Mouse (Mus musculus): Measurements from ENCODE around the gene Commd1. TPM values are rescaled to one million over a fixed set of nuclear protein-coding genes. Genes with fewer than 3 reads are reported as not detected.
A peak's percentile ranks its signal among the peaks of the same experiment; 100 is the strongest.

Commd1 gene
- total and polyA plus RNA-seq, 3 experiments, result 102 to 113 TPM; not detected in 1

DNA sequence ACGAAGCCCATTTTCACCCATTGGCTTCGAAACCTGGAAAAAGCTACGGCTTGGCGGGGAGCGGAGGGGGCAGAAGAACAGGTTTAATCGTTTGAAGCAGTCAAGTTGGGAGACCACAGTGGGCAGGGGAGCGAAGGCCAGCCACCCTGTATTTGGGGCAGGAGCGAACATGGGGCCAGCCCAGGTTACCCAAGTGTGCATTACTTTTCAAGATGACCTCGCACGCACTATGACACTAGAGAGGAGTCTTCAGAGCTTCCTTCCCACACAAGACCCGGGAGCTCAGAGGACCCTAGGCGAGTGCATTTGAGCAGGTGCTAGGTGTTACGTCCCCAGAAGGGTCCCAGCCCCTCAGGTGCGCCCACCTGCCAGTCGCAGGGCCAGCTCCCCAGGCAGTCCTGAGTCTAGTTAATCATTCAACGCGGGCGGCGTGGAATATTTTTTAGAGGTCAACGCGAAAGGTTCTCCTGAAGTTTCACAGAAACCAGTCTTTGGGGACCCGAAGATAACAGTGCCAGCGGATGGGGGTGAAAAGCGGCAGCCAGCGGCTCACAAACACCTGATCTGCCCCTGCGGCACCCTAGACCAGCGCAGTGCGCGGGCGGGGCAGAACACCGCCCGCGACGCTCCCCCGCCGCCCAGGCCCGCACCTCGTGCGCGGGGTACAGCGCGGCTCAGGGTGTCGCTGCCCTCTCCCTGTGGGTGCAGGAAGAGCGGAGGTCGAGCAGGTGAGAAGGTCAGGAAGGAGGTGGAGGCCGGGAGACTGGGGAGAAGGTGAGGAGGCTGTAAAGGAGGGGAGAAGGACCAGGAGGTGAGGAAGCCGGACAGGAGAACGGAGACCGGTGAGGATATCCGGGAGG lies 123.5 kb downstream of the Commd1 start:
- Histone ChIP-seq H3K9me3 (replicated peaks; ENCODE audit: insufficient read depth, low read length) (no peaks in the 10 kb centered on the region), H3K27me3 (ENCODE audit: control insufficient read depth in 1 of 2, insufficient read depth in 2 of 2, low read length in 2 of 2) (no peaks in the 10 kb centered on the region), H3K4me1 (ENCODE audit: control insufficient read depth in 1 of 2, insufficient read depth in 2 of 2, low read length in 2 of 2) (peaks cover 22 to 27% of the 10 kb centered on the region in 2 experiments), H3K9ac (ENCODE audit: control insufficient read depth, low read depth, low read length, poor library complexity, severe bottlenecking) (peak overlapping the region; percentile 85), H3K4me3 (ENCODE audit: control insufficient read depth in 1 of 2, insufficient read depth in 1 of 2, low read depth in 2 of 2, low read length in 2 of 2) (peak overlapping the region; percentile 70 to 98), H3K27ac (ENCODE audit: control insufficient read depth, low read depth, low read length) (peak overlapping the region; percentile 59), H3K79me2 (ENCODE audit: control insufficient read depth, insufficient read depth, low read length, poor library complexity) (peaks cover 53% of the 10 kb centered on the region), H3K36me3 (ENCODE audit: control insufficient read depth in 1 of 2, insufficient read depth in 2 of 2, low read length in 2 of 2) (peaks cover 2 to 26% of the 10 kb centered on the region in 2 experiments; a peak in 3 of 4 replicates)
- DNase-seq (ENCODE audit: low read depth, low spot score), result peak; percentile 77
- TF ChIP-seq MEF2A (IDR thresholded peaks at IDR 0.05; ENCODE audit: extremely low read depth, insufficient replicate concordance, low read depth, low read length, poor library complexity, severe bottlenecking), result no peak
- no peak for TF ChIP-seq SMC3 (IDR thresholded peaks at IDR 0.05; ENCODE audit: low read depth, low read length)
- no peak for TF ChIP-seq GABPA (IDR thresholded peaks at IDR 0.05; ENCODE audit: low read depth, low read length)
- TF ChIP-seq TBP (IDR thresholded peaks at IDR 0.05; ENCODE audit: low read depth, low read length), result no peak
- peak; percentile 62; the same call in 1 of the 2 replicates for TF ChIP-seq CHD1 (IDR thresholded peaks at IDR 0.05; ENCODE audit: low read depth, low read length)
- TF ChIP-seq MAX (IDR thresholded peaks at IDR 0.05; ENCODE audit: low read length), result 0 out of 2 replicates have a peak, but pooled peaks have one; percentile 17
- TF ChIP-seq MYC (IDR thresholded peaks at IDR 0.05; ENCODE audit: low read depth, low read length), result 0 out of 2 replicates have a peak, but pooled peaks have one; percentile 16
- no peak for TF ChIP-seq CTCF (IDR thresholded peaks at IDR 0.05 in 2 of 3, conservative IDR thresholded peaks at IDR 0.05 in 1 of 3; ENCODE audit: control insufficient read depth in 1 of 3, insufficient read depth in 1 of 3, low read depth in 2 of 3, low read length in 3 of 3, poor library complexity in 1 of 3, severe bottlenecking in 1 of 3)
- TF ChIP-seq MXI1 (IDR thresholded peaks at IDR 0.05; ENCODE audit: low read depth, low read length), result peak; percentile 61

GRCm38 (mm10) chr11:22857705-22858440 lies 124.3 kb downstream of the Commd1 start:
- H3K9ac ChIP-seq (ENCODE audit: control insufficient read depth, low read depth, low read length, poor library complexity, severe bottlenecking), result peak overlapping the region; percentile 85
- DNase-seq (ENCODE audit: low read depth, low spot score), result peak; percentile 74
- no peaks in the 10 kb centered on the region for H3K9me3 ChIP-seq (replicated peaks; ENCODE audit: insufficient read depth, low read length)
- no peaks in the 10 kb centered on the region for H3K27me3 ChIP-seq (ENCODE audit: control insufficient read depth in 1 of 2, insufficient read depth in 2 of 2, low read length in 2 of 2)
- H3K4me1 ChIP-seq (ENCODE audit: control insufficient read depth in 1 of 2, insufficient read depth in 2 of 2, low read length in 2 of 2), result peaks cover 28 to 29% of the 10 kb centered on the region in 2 experiments
- peak overlapping the region; percentile 70 to 98 for H3K4me3 ChIP-seq (ENCODE audit: control insufficient read depth in 1 of 2, insufficient read depth in 1 of 2, low read depth in 2 of 2, low read length in 2 of 2)
- peaks cover 2 to 31% of the 10 kb centered on the region in 2 experiments; a peak in 3 of 4 replicates for H3K36me3 ChIP-seq (ENCODE audit: control insufficient read depth in 1 of 2, insufficient read depth in 2 of 2, low read length in 2 of 2)
- peak overlapping the region; percentile 59 for H3K27ac ChIP-seq (ENCODE audit: control insufficient read depth, low read depth, low read length)
- peaks cover 60% of the 10 kb centered on the region for H3K79me2 ChIP-seq (ENCODE audit: control insufficient read depth, insufficient read depth, low read length, poor library complexity)
- TF ChIP-seq ZKSCAN1 (IDR thresholded peaks at IDR 0.05; ENCODE audit: low read depth, low read length), result no peak
- TF ChIP-seq RCOR1 (IDR thresholded peaks at IDR 0.05; ENCODE audit: low read depth, low read length), result peak; percentile 61; the same call in 1 of the 2 replicates
- no peak for TF ChIP-seq MEF2A (IDR thresholded peaks at IDR 0.05; ENCODE audit: extremely low read depth, insufficient replicate concordance, low read depth, low read length, poor library complexity, severe bottlenecking)
- TF ChIP-seq E2F4 (IDR thresholded peaks at IDR 0.05; ENCODE audit: borderline replicate concordance, low read depth, low read length), result no peak
- TF ChIP-seq MAFK (IDR thresholded peaks at IDR 0.05; ENCODE audit: borderline replicate concordance, low read depth, low read length), result no peak
- no peak for TF ChIP-seq RAD21 (IDR thresholded peaks at IDR 0.05; ENCODE audit: low read depth, low read length)
- TF ChIP-seq MAZ (IDR thresholded peaks at IDR 0.05; ENCODE audit: low read depth, low read length), result no peak
- TF ChIP-seq KAT2A (conservative IDR thresholded peaks at IDR 0.05; ENCODE audit: low read depth, low read length), result no peak
- TF ChIP-seq ZC3H11A (IDR thresholded peaks at IDR 0.05; ENCODE audit: low read depth, low read length), result no peak
- TF ChIP-seq SMC3 (IDR thresholded peaks at IDR 0.05; ENCODE audit: low read depth, low read length), result no peak
- peak; percentile 83; the same call in 1 of the 2 replicates for TF ChIP-seq CHD1 (IDR thresholded peaks at IDR 0.05; ENCODE audit: low read depth, low read length)
- no peak for TF ChIP-seq NELFE (IDR thresholded peaks at IDR 0.05; ENCODE audit: low read depth, low read length)
- peak; percentile 69 for TF ChIP-seq SIN3A (IDR thresholded peaks at IDR 0.05; ENCODE audit: low read length)
- TF ChIP-seq POLR2AphosphoS5 (IDR thresholded peaks at IDR 0.05; ENCODE audit: borderline replicate concordance, low read depth, low read length), result no peak
- no peak for TF ChIP-seq POLR2AphosphoS2 (IDR thresholded peaks at IDR 0.05; ENCODE audit: low read length)
- TF ChIP-seq ETS1 (IDR thresholded peaks at IDR 0.05; ENCODE audit: low read depth, low read length), result no peak
- no peak for TF ChIP-seq ELF1 (IDR thresholded peaks at IDR 0.05; ENCODE audit: low read depth, low read length)
- 0 out of 2 replicates have a peak, but pooled peaks have one; percentile 22 for TF ChIP-seq TBP (IDR thresholded peaks at IDR 0.05; ENCODE audit: low read depth, low read length)
- peak; percentile 87 for TF ChIP-seq MAX (IDR thresholded peaks at IDR 0.05; ENCODE audit: low read length)
- no peak for TF ChIP-seq USF2 (IDR thresholded peaks at IDR 0.05; ENCODE audit: borderline replicate concordance in 1 of 2, insufficient read depth in 1 of 2, low read depth in 1 of 2, low read length in 2 of 2)
- TF ChIP-seq MYB (IDR thresholded peaks at IDR 0.05; ENCODE audit: low read depth, low read length), result no peak
- no peak for TF ChIP-seq BHLHE40 (IDR thresholded peaks at IDR 0.05; ENCODE audit: borderline replicate concordance, low read depth, low read length)
